Mouse (Mus musculus) testis, adult 2 months (tissue): ENCODE measurements around the gene Prcp.

ENCODE experiments used
- CTCF ChIP-seq: fragments of 200-500 bp; IDR thresholded peaks from 2 replicates; pipeline ENCODE4 v1.5.1; 2012; ENCODE audit warnings: low read depth, mild to moderate bottlenecking, inconsistent platforms, low read length, moderate library complexity; ENCODE audit not compliant: control insufficient read depth, insufficient read depth, insufficient replicate concordance
- POLR2A ChIP-seq: fragments of 200-500 bp; IDR thresholded peaks from 2 replicates; pipeline ENCODE4 v1.6.1; 2012; ENCODE audit warnings: low read depth, mild to moderate bottlenecking, inconsistent platforms, low read length, moderate library complexity; ENCODE audit not compliant: control insufficient read depth

DNA sequence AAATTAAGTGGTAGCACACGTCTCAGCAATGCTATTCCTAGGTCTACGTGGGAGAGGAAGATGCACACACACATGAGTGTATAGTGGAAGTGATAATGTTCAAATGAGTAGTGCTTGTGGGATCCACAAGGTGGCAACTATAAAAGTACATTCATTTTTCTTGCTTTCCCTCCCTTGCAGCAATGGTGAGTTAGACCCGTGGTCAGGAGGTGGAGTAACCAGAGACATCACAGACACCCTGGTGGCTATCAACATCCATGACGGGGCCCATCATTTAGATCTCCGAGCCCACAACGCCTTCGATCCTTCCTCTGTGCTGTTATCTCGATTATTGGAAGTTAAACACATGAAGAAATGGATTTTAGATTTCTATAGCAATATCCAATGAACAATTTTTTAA lies 58.5 kb downstream of the Prcp start:
- no peak for TF ChIP-seq CTCF
- no peak for TF ChIP-seq POLR2A
